Mouse (Mus musculus): ENCODE results near the gene Sept9.

The Sept9 gene

GRCm38 (mm10) chr11:117406711-117407110 is 207.2 kb downstream of the Sept9 start:
- no peak for DNase-seq (ENCODE audit: low spot score in 2 of 2)

- DNase-seq (ENCODE audit: low spot score in 2 of 2), result no peak
These were observed 207.7 kb downstream of the Sept9 start for GRCm38 (mm10) chr11:117407196-117407595.

GRCm38 (mm10) chr11:117407651-117408441 is 208.4 kb downstream of the Sept9 start:
- DNase-seq (ENCODE audit: low spot score in 2 of 2), result peak in 1 of 2 experiments; percentile 11

- DNase-seq (ENCODE audit: low spot score in 2 of 2), result no peak
These were observed 209.1 kb downstream of the Sept9 start for GRCm38 (mm10) chr11:117408442-117409031.

GRCm38 (mm10) chr11:117409331-117409730 is 209.9 kb downstream of the Sept9 start:
- no peak for DNase-seq (ENCODE audit: low spot score in 2 of 2)

- no peak for DNase-seq (ENCODE audit: low spot score in 2 of 2)
These were observed 210.6 kb downstream of the Sept9 start for GRCm38 (mm10) chr11:117410059-117410458.

- DNase-seq (ENCODE audit: low spot score in 2 of 2), result no peak
These were observed 212.2 kb downstream of the Sept9 start for GRCm38 (mm10) chr11:117411663-117412062.

Measured in spleen, postnatal 14 days (tissue).